Mouse (Mus musculus) B cell, adult 2 months (primary cell): ENCODE data around the gene 0610010K14Rik.

ENCODE experiments used
- DNase-seq, 2 experiments: peaks; one replicate each; pipeline ENCODE4 v3.0.0; 2022

The 0610010K14Rik gene

GRCm38 (mm10) chr11:70234037-70234436 lies 3.7 kb downstream of the 0610010K14Rik start:
- no peak for DNase-seq

- DNase-seq: no peak
Observed at GRCm38 (mm10) chr11:70233016-70233415, 4.7 kb downstream of the 0610010K14Rik start.

- no peak for DNase-seq
Observed at GRCm38 (mm10) chr11:70232546-70232945, 5.2 kb downstream of the 0610010K14Rik start.

GRCm38 (mm10) chr11:70230239-70230727 lies 7.4 kb downstream of the 0610010K14Rik start:
- DNase-seq: peak; percentile 89

GRCm38 (mm10) chr11:70229260-70230010 lies 8.3 kb downstream of the 0610010K14Rik start, which contains the start of gene Bcl6b:
Bcl6b (minus strand) TSS chr11:70229798.
- DNase-seq: peak in 1 of 2 experiments; percentile 37

- DNase-seq: peak; percentile 91 to 93
Observed at GRCm38 (mm10) chr11:70228828-70229227, 8.9 kb downstream of the 0610010K14Rik start.

- DNase-seq: no peak
Observed at GRCm38 (mm10) chr11:70227661-70228245, 10.0 kb downstream of the 0610010K14Rik start.

- DNase-seq: no peak
Observed at GRCm38 (mm10) chr11:70227126-70227525, 10.6 kb downstream of the 0610010K14Rik start.

- no peak for DNase-seq
Observed at GRCm38 (mm10) chr11:70226602-70226890, 11.2 kb downstream of the 0610010K14Rik start.

- no peak for DNase-seq
Observed at GRCm38 (mm10) chr11:70225798-70226601, 11.7 kb downstream of the 0610010K14Rik start.

GRCm38 (mm10) chr11:70223724-70224123 lies 14.0 kb downstream of the 0610010K14Rik start:
- DNase-seq: no peak

GRCm38 (mm10) chr11:70221603-70222500 lies 15.9 kb downstream of the 0610010K14Rik start:
- no peak for DNase-seq

GRCm38 (mm10) chr11:70220731-70221602 lies 16.7 kb downstream of the 0610010K14Rik start, which contains the start of gene Slc16a13:
Slc16a13 (minus strand) TSS chr11:70221064.
- DNase-seq: peak; percentile 89 to 91

- no peak for DNase-seq
Observed at GRCm38 (mm10) chr11:70220323-70220722, 17.4 kb downstream of the 0610010K14Rik start.

- DNase-seq: no peak
Observed at GRCm38 (mm10) chr11:70219873-70220272, 17.8 kb downstream of the 0610010K14Rik start.

- no peak for DNase-seq
Observed at GRCm38 (mm10) chr11:70218741-70219470, 18.8 kb downstream of the 0610010K14Rik start.

- no peak for DNase-seq
Observed at GRCm38 (mm10) chr11:70218039-70218438, 19.7 kb downstream of the 0610010K14Rik start.

GRCm38 (mm10) chr11:70216103-70216502 lies 21.6 kb downstream of the 0610010K14Rik start:
- DNase-seq: no peak

- no peak for DNase-seq
Observed at GRCm38 (mm10) chr11:70215301-70215700, 22.4 kb downstream of the 0610010K14Rik start.

GRCm38 (mm10) chr11:70214856-70215209 lies 22.9 kb downstream of the 0610010K14Rik start:
- DNase-seq: no peak
